In the genomic region with DNA sequence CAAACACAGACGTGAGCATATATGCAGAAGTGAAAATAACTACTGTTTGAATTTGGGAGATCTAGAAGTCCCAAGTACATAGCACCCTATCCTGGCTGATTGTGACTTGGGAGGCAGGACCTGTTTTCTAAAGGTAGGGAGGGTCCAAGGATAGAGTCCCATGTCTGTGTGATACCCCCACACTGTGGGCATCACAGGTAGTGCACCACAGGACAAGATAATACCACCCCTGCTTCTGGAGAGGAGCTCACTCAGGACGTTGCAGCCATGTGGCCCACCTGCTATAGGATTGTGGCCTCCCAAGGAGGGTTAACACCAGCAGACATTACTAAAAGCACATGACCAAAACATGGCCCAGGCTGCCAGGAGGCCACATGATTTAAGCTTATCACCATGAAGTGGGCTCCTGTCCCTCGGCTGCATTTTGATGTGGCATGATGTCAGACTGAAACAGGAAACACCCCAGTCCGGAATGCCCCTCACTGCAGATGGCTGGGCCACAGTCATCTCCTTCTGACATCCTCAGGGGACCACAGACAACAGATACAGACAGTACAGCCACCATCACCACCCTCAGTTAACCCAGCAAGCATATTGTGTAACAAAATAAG, we compare ENCODE assay signal across 11 mouse cellular contexts.
DNase-seq lines count a peak whose midpoint lies in the region; ATAC-seq and TF ChIP-seq lines count a peak whose summit lies in the region.
"Had no signal": no experiment of that assay in that cellular context is flagged by ENCODE, and none has a peak within 500 bp of the region (broad histone marks: within the 10 kb centered on the region; RNA-seq: fewer than 3 reads in every experiment).

No protein-coding gene starts in this region.

- peak; percentile 48 for ATAC-seq in midbrain, embryonic 13.5 days

- H3K4me3 ChIP-seq in layer of hippocampus, adult 2 months, result no peak overlapping the region
- H3K4me3 ChIP-seq in E14TG2a.4 (replicated peaks; ENCODE audit: low read length), result no peak overlapping the region
- H3K4me3 ChIP-seq in midbrain, embryonic 13.5 days (replicated peaks), result no peak overlapping the region
- H3K4me3 ChIP-seq: embryonic facial prominence, embryonic 12.5 days; lung, embryonic 15.5 days had no signal

- no peak overlapping the region for H3K9ac ChIP-seq in midbrain, embryonic 13.5 days (replicated peaks)
- H3K9ac ChIP-seq: embryonic facial prominence, embryonic 12.5 days; lung, embryonic 15.5 days had no signal

- peak; percentile 64 for TF ChIP-seq CTCF in layer of hippocampus, adult 2 months (conservative IDR thresholded peaks at IDR 0.05)
- peak; percentile 33 for TF ChIP-seq CTCF in E14TG2a.4 (conservative IDR thresholded peaks at IDR 0.05; ENCODE audit: low read length)

- 68% methylated on average over 4 of the region's 4 CpGs for WGBS in midbrain, embryonic 13.5 days

- DNase-seq in cerebellum, postnatal 10 days, result peak; percentile 72
- DNase-seq in cerebellum, adult 11-12 months, result no peak
- DNase-seq in layer of hippocampus, adult 2 months (ENCODE audit: low spot score in 2 of 2), result no peak
- DNase-seq in layer of hippocampus, adult 8-10 months (ENCODE audit: low spot score in 2 of 2), result no peak
- DNase-seq in thymus, postnatal 14 days, result no peak
- no peak for DNase-seq in testis, postnatal 10 days (ENCODE audit: low spot score)
- DNase-seq: heart, postnatal 36 days had no signal

- no peaks in the 10 kb centered on the region for H3K27me3 ChIP-seq in E14TG2a.4 (ENCODE audit: insufficient read depth, low read length)
- H3K27me3 ChIP-seq in midbrain, embryonic 13.5 days, result no peaks in the 10 kb centered on the region
- H3K27me3 ChIP-seq: embryonic facial prominence, embryonic 12.5 days; lung, embryonic 15.5 days had no signal

- H3K4me1 ChIP-seq in E14TG2a.4 (replicated peaks; ENCODE audit: low read depth, low read length), result peaks cover 21% of the 10 kb centered on the region
- H3K4me1 ChIP-seq in midbrain, embryonic 13.5 days (replicated peaks), result peaks cover 22% of the 10 kb centered on the region
- H3K4me1 ChIP-seq: lung, embryonic 15.5 days had no signal

- no peak overlapping the region for H3K4me2 ChIP-seq in midbrain, embryonic 13.5 days (replicated peaks)
- H3K4me2 ChIP-seq: embryonic facial prominence, embryonic 12.5 days; lung, embryonic 15.5 days had no signal

- H3K36me3 ChIP-seq in E14TG2a.4 (ENCODE audit: insufficient read depth, low read length), result no peaks in the 10 kb centered on the region
- no peaks in the 10 kb centered on the region for H3K36me3 ChIP-seq in midbrain, embryonic 13.5 days
- H3K36me3 ChIP-seq: embryonic facial prominence, embryonic 12.5 days; lung, embryonic 15.5 days had no signal

- H3K9me3 ChIP-seq in E14TG2a.4 (ENCODE audit: low read length), result no peaks in the 10 kb centered on the region
- H3K9me3 ChIP-seq in midbrain, embryonic 13.5 days, result no peaks in the 10 kb centered on the region
- H3K9me3 ChIP-seq: embryonic facial prominence, embryonic 12.5 days; lung, embryonic 15.5 days had no signal

- H3K27ac ChIP-seq in layer of hippocampus, adult 2 months, result no peak overlapping the region
- no peak overlapping the region for H3K27ac ChIP-seq in midbrain, embryonic 13.5 days
- H3K27ac ChIP-seq: embryonic facial prominence, embryonic 12.5 days; lung, embryonic 15.5 days had no signal

Comparison
In these comparisons a context has a peak if more than half of its experiments do, and no peak if none do; other contexts are left out.
1. DNase-seq: peak in cerebellum, postnatal 10 days (2 of 2); none in cerebellum, adult 11-12 months (single experiment), layer of hippocampus, adult 2 months (0 of 2), layer of hippocampus, adult 8-10 months (0 of 2), thymus, postnatal 14 days (single experiment) and testis, postnatal 10 days (single experiment).